Mouse (Mus musculus): ENCODE results near the gene Med27. TPM values are rescaled to one million over a fixed set of nuclear protein-coding genes. Genes with fewer than 3 reads are reported as not detected.

The Med27 gene
- polyA plus RNA-seq, 1 experiment from 2014 or later: 16.9 TPM

DNA sequence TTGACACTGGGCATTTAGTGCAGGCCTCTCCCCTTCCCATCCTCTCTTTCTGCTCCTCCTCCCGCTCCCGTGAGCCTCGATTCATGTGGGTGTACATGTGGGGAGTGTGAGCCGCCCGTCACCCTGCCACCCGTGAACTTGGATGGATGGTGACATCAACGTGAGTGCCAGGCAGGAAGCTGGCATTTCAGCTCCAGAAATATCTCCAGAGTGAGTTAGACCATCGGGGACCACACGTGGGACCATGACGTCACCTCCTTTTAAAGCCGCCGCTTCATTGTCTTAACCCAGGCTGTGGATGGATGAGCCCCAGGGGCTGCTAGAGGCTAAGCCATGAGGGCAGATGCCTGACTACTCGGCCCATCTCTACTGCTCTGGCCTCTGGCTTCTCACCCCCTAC, 195.4 kb downstream of the Med27 start:
- Histone ChIP-seq H3K4me3 (replicated peaks) (no peak overlapping the region), H3K27me3 (no peaks in the 10 kb centered on the region), H3K27ac (replicated peaks) (no peak overlapping the region), H3K9ac (no peak overlapping the region), H3K4me2 (no peak overlapping the region), H3K36me3 (replicated peaks) (no peaks in the 10 kb centered on the region), H3K4me1 (replicated peaks) (no peaks in the 10 kb centered on the region), H3K9me3 (replicated peaks) (no peaks in the 10 kb centered on the region)
- no peak for ATAC-seq (ENCODE audit: insufficient read depth)
- WGBS (ENCODE audit: insufficient replicate concordance): 56% methylated on average over 13 of the region's 13 CpGs

DNA sequence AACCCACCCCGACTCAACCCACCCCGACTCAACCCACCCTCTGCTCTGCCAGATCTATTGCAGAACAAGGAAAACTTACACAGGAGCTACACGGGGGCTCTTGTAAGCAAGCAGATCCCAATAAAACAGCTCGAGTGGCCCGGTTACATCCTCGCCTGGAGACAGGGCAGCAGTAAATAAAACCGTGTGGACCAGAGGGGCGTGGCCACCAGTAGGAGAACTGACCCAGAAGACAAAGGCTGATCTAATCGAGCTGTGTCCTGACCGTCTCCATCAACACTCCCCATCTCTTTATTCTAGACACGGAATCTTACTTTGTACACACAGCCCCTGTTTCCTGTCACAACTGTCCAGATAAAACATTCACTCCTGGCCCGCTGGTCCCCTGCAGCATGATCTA, 200.0 kb downstream of the Med27 start:
- 15% methylated on average over 12 of the region's 12 CpGs for WGBS (ENCODE audit: insufficient replicate concordance)
- Histone ChIP-seq H3K27ac (replicated peaks) (no peak overlapping the region), H3K36me3 (replicated peaks) (no peaks in the 10 kb centered on the region), H3K9ac (no peak overlapping the region), H3K4me2 (no peak overlapping the region), H3K4me1 (replicated peaks) (no peaks in the 10 kb centered on the region), H3K4me3 (replicated peaks) (no peak overlapping the region), H3K27me3 (no peaks in the 10 kb centered on the region), H3K9me3 (replicated peaks) (no peaks in the 10 kb centered on the region)
- ATAC-seq (ENCODE audit: insufficient read depth): no peak

DNA sequence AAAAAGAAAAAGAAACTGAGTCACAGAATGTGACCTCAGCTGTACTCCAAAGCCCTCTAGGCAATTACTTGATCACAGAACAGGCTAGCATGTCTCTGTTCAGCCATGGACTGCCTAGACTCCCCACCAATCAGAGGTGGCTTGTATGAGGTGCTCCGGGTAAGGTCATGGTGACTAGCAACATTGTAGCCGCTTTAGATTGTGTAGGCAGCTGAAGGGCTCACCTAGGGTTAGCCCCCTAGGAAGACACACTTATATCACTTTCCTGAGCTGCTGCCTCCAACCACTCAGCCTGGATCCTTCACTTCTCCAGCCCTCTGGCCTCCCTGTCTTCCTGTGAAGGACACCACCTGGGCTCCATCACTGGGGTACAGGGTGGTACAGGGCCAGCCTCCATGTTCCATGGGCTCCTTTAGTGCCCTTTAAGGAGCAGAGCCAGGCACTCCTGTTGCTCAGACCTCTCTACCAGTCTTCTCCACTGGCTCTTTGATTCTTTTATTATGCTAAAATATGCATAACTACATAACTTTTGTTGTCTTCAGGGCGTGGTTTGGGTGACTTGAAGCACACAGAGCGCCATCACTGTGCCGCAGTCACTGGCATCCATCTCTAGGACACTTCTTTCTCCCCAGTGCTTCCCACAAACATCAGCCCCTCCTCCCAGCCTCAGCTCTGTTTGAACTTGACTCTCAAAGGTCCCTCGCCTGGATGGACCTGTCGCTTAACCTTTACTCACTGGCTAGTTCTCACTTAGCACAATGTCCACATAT, 205.4 kb downstream of the Med27 start:
- ATAC-seq (ENCODE audit: insufficient read depth): no peak
- H3K27me3 ChIP-seq: no peaks in the 10 kb centered on the region
- no peaks in the 10 kb centered on the region for H3K4me1 ChIP-seq (replicated peaks)
- no peak overlapping the region for H3K4me2 ChIP-seq
- no peak overlapping the region for H3K4me3 ChIP-seq (replicated peaks)
- 64% methylated on average over 7 of the region's 7 CpGs for WGBS (ENCODE audit: insufficient replicate concordance)
- no peaks in the 10 kb centered on the region for H3K36me3 ChIP-seq (replicated peaks)
- H3K9me3 ChIP-seq (replicated peaks): no peaks in the 10 kb centered on the region
- H3K27ac ChIP-seq (replicated peaks): no peak overlapping the region
- no peak overlapping the region for H3K9ac ChIP-seq

DNA sequence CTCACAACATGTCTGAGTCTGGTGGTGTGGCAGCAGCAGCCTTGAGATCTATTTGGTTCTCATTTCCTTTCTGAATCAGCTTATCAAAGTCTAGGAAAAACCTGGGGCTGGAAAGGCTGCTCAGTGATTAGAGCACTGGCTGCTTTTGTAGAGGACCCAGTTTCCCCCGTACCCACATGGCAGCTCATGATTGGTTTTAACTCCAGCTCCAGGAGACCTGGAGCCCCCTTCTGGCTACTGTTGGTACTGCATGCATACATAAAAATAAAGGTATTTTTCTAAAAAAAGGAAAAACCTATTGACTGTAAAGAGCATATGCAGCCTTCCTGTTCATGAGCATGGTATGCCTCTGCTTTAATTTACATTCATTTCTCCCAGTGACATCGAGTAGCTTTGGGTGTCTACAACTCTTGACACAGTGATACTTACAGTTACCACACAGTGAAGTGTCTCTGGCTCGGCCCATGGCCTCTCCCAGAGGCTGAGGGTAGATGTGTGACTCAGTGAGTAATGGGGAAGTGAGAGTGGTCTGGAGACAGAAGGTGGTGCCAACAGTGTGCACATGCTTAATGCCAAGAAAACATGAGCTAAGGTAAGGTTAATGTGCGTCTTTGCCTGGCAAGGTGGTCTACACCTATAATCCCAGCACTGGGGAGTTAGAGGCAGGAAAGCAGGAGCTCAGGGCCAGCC, 207.5 kb downstream of the Med27 start:
- no peak overlapping the region for H3K4me3 ChIP-seq (replicated peaks)
- no peaks in the 10 kb centered on the region for H3K36me3 ChIP-seq (replicated peaks)
- no peaks in the 10 kb centered on the region for H3K27me3 ChIP-seq
- no peaks in the 10 kb centered on the region for H3K4me1 ChIP-seq (replicated peaks)
- ATAC-seq (ENCODE audit: insufficient read depth): no peak
- no peak overlapping the region for H3K4me2 ChIP-seq
- H3K9ac ChIP-seq: no peak overlapping the region
- H3K27ac ChIP-seq (replicated peaks): no peak overlapping the region
- H3K9me3 ChIP-seq (replicated peaks): no peaks in the 10 kb centered on the region
- WGBS (ENCODE audit: insufficient replicate concordance): 47% methylated on average over 4 of the region's 4 CpGs

GRCm38 (mm10) chr2:29558561-29558960, 211.9 kb downstream of the Med27 start:
- 77% methylated on average over 6 of the region's 6 CpGs for WGBS (ENCODE audit: insufficient replicate concordance)
- Histone ChIP-seq H3K4me1 (replicated peaks) (no peaks in the 10 kb centered on the region), H3K27ac (replicated peaks) (no peak overlapping the region), H3K9ac (no peak overlapping the region), H3K4me2 (no peak overlapping the region), H3K4me3 (replicated peaks) (no peak overlapping the region), H3K9me3 (replicated peaks) (no peaks in the 10 kb centered on the region), H3K36me3 (replicated peaks) (no peaks in the 10 kb centered on the region), H3K27me3 (no peaks in the 10 kb centered on the region)
- ATAC-seq (ENCODE audit: insufficient read depth): no peak

DNA sequence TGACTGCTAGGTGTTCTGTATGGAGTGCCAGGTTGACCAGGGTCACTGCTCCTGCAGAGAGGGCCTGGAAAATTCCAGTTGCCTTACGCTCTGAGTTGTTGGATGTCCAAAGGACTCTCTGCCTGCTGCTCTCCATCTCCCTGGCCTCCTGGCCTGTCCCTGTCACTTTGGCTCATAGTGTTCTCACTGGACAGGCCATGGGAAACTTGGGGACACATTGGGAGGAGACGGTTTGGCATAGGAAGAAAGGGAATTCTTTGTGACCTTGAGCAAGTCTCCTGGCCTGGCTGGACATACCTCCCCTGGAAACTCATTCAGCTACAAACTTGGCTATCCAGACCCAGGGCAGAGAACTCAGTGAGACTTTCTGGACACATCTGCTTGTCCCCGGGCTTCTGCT, 213.3 kb downstream of the Med27 start:
- Histone ChIP-seq H3K4me3 (replicated peaks) (no peak overlapping the region), H3K9me3 (replicated peaks) (no peaks in the 10 kb centered on the region), H3K27ac (replicated peaks) (no peak overlapping the region), H3K4me1 (replicated peaks) (no peaks in the 10 kb centered on the region), H3K27me3 (no peaks in the 10 kb centered on the region), H3K9ac (no peak overlapping the region), H3K36me3 (replicated peaks) (no peaks in the 10 kb centered on the region), H3K4me2 (no peak overlapping the region)
- WGBS (ENCODE audit: insufficient replicate concordance): 53% methylated on average over 3 of the region's 3 CpGs
- ATAC-seq (ENCODE audit: insufficient read depth): no peak

GRCm38 (mm10) chr2:29561468-29561867, 214.8 kb downstream of the Med27 start:
- no peak for ATAC-seq (ENCODE audit: insufficient read depth)
- no peak overlapping the region for H3K9ac ChIP-seq
- no peak overlapping the region for H3K4me2 ChIP-seq
- 58% methylated on average over 4 of the region's 4 CpGs for WGBS (ENCODE audit: insufficient replicate concordance)
- no peaks in the 10 kb centered on the region for H3K4me1 ChIP-seq (replicated peaks)
- H3K36me3 ChIP-seq (replicated peaks): no peaks in the 10 kb centered on the region
- no peak overlapping the region for H3K27ac ChIP-seq (replicated peaks)
- no peaks in the 10 kb centered on the region for H3K27me3 ChIP-seq
- no peak overlapping the region for H3K4me3 ChIP-seq (replicated peaks)
- no peaks in the 10 kb centered on the region for H3K9me3 ChIP-seq (replicated peaks)

GRCm38 (mm10) chr2:29563986-29564385, 217.4 kb downstream of the Med27 start:
- Histone ChIP-seq H3K36me3 (replicated peaks) (no peaks in the 10 kb centered on the region), H3K4me2 (no peak overlapping the region), H3K4me3 (replicated peaks) (no peak overlapping the region), H3K27ac (replicated peaks) (no peak overlapping the region), H3K4me1 (replicated peaks) (no peaks in the 10 kb centered on the region), H3K9ac (no peak overlapping the region), H3K9me3 (replicated peaks) (no peaks in the 10 kb centered on the region), H3K27me3 (no peaks in the 10 kb centered on the region)
- no peak for ATAC-seq (ENCODE audit: insufficient read depth)
- 64% methylated on average over 7 of the region's 7 CpGs for WGBS (ENCODE audit: insufficient replicate concordance)

- Histone ChIP-seq H3K4me2 (no peak overlapping the region), H3K9ac (no peak overlapping the region), H3K4me1 (replicated peaks) (no peaks in the 10 kb centered on the region), H3K27ac (replicated peaks) (no peak overlapping the region), H3K27me3 (no peaks in the 10 kb centered on the region), H3K36me3 (replicated peaks) (no peaks in the 10 kb centered on the region), H3K4me3 (replicated peaks) (no peak overlapping the region), H3K9me3 (replicated peaks) (no peaks in the 10 kb centered on the region)
- WGBS (ENCODE audit: insufficient replicate concordance): 24% methylated on average over 17 of the region's 17 CpGs
- no peak for ATAC-seq (ENCODE audit: insufficient read depth)
Observed at GRCm38 (mm10) chr2:29565570-29566433, 219.2 kb downstream of the Med27 start.

DNA sequence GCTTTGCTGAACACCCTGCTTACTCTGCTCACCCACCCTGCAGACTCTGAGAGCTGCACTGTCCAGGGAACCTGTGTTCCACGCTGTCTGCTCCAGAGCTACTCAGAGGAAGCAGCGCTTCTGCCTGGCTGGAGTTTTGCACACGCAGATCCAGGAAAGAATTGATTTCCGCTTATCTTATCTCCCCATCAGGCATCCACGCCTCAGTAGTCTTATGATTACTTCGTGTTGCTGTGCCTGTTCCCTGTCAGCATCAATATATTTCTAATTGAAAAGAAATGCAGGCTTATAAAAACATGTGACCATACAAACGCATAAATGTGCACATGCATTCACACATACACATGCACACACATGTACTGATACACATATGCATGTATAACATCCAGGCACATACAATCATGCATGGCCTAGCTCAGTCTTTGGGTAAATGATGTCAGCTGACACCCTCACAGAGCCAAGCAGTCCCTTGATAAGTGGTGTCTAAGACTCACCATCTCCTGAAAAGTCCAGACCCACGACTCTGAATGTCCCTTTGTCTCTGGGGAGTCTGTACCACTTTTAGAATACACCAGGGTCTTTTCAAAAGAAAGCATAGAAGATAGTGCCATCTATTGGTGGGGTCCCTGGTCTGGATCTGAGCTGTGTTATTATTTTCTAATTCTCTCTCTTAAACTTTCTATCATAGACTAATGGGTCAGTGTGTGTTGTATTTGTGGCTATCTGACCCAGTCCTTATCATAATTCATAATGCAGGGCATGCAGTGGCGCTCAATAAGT, 225.5 kb downstream of the Med27 start:
- H3K9me3 ChIP-seq (replicated peaks): no peaks in the 10 kb centered on the region
- H3K36me3 ChIP-seq (replicated peaks): no peaks in the 10 kb centered on the region
- WGBS (ENCODE audit: insufficient replicate concordance): 39% methylated on average over 9 of the region's 9 CpGs
- H3K4me3 ChIP-seq (replicated peaks): no peak overlapping the region
- ATAC-seq (ENCODE audit: insufficient read depth): no peak
- H3K4me2 ChIP-seq: no peak overlapping the region
- H3K27ac ChIP-seq (replicated peaks): no peak overlapping the region
- peaks cover 8% of the 10 kb centered on the region; the same call in 1 of the 2 replicates for H3K27me3 ChIP-seq
- H3K4me1 ChIP-seq (replicated peaks): no peaks in the 10 kb centered on the region
- H3K9ac ChIP-seq: no peak overlapping the region
